13 mouse cellular contexts compared by ENCODE assay signal in the genomic region with DNA sequence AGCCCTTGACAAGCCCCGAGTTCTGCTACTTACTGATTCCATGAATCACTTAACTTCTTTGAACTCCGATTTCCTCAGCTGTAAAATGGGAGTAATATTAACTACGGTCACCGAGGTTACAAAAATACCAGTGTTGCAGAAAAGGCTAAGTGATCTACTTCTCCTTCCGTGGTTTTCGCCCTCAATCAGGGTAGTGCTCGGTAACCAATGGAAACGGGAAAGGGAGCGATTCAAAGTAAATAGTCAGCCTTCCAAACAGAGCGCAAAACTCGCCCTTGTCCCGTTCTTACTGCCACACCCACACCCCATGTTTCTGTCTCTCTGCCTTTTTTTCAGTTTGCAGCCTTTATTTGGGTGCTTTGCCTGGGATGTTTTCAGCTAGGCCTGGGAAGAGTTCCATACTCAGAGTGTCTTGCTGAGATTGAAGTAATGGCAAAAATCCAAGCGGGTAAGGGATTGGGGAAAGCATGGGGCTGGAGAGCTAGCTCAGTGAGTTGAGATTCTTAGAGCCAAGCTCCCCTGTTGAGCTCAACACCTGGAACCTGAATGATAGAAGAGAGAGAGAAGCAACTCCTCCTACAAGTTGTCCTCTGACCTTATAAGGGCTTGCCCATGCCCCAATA.
DNase-seq lines count a peak whose midpoint lies in the region; ATAC-seq and TF ChIP-seq lines count a peak whose summit lies in the region.
"Had no signal": no experiment of that assay in that cellular context is flagged by ENCODE, and none has a peak within 500 bp of the region (broad histone marks: within the 10 kb centered on the region; RNA-seq: fewer than 3 reads in every experiment).

No protein-coding gene starts in this region.

- TF ChIP-seq CTCF in spleen, adult 2 months (IDR thresholded peaks at IDR 0.05; ENCODE audit: extremely low read depth, insufficient read depth, insufficient read length, insufficient replicate concordance) = no peak
- no peak for TF ChIP-seq CTCF in lung, adult 2 months (IDR thresholded peaks at IDR 0.05; ENCODE audit: insufficient read depth, low read length)

- H3K9me3 ChIP-seq in heart, embryonic 11.5 days (replicated peaks; ENCODE audit: control insufficient read depth, low read length) = no peaks in the 10 kb centered on the region

- peak; percentile 7 to 17 for DNase-seq in heart, adult 18-20 months
- DNase-seq in spleen, adult 2 months (ENCODE audit: low read depth in 1 of 2, low spot score in 2 of 2) = no peak
- DNase-seq in spleen, postnatal 4 days (ENCODE audit: low spot score in 2 of 2) = no peak
- DNase-seq in splenic B cell, adult 2 months (ENCODE audit: low read depth, low spot score) = peak; percentile 54
- DNase-seq in ovary, adult 18-20 months (ENCODE audit: low spot score) = no peak
- DNase-seq in lung, adult 2 months = no peak
- DNase-seq: heart, adult 11 months; heart, postnatal 14 days; right cerebral cortex, postnatal 4 days; thymus, postnatal 36 days had no signal

- ATAC-seq in heart, embryonic 11.5 days (replicated peaks; ENCODE audit: insufficient number of reproducible peaks, low FRiP score, low TSS enrichment) = no peak
- ATAC-seq in hematopoietic stem cell, adult 5-6 weeks (replicated peaks in 1 of 2; ENCODE audit: insufficient read depth in 1 of 2, low FRiP score in 2 of 2, low TSS enrichment in 1 of 2, low read depth in 1 of 2, poor library complexity in 2 of 2, severe bottlenecking in 2 of 2) = peak; percentile 67 to 74

- H3K36me3 ChIP-seq in heart, embryonic 11.5 days (ENCODE audit: control insufficient read depth, insufficient read depth, low read length) = no peaks in the 10 kb centered on the region
- no peaks in the 10 kb centered on the region for H3K36me3 ChIP-seq in spleen, adult 2 months (ENCODE audit: control insufficient read depth, insufficient read depth, low read length)
- H3K36me3 ChIP-seq in splenic B cell, adult 2 months (ENCODE audit: control insufficient read depth, insufficient read depth, low read length, poor library complexity, severe bottlenecking) = no peaks in the 10 kb centered on the region

- no peak for TF ChIP-seq POLR2A in spleen, adult 2 months (IDR thresholded peaks at IDR 0.05; ENCODE audit: low read depth, low read length)
- no peak for TF ChIP-seq POLR2A in lung, adult 2 months (IDR thresholded peaks at IDR 0.05; ENCODE audit: borderline replicate concordance, extremely low read depth, low read depth, low read length)

- H3K27ac ChIP-seq in heart, embryonic 11.5 days (ENCODE audit: low read depth, low read length) = no peak overlapping the region
- peak overlapping the region; percentile 12; the same call in 1 of the 2 replicates for H3K27ac ChIP-seq in spleen, adult 2 months (ENCODE audit: insufficient read depth, low read length)
- H3K27ac ChIP-seq: midbrain, embryonic 12.5 days had no signal

- no peak overlapping the region for H3K4me2 ChIP-seq in heart, embryonic 11.5 days
- H3K4me2 ChIP-seq: midbrain, embryonic 12.5 days had no signal

- no peak overlapping the region for H3K4me3 ChIP-seq in heart, embryonic 11.5 days (ENCODE audit: low read depth, low read length)
- H3K4me3 ChIP-seq in spleen, adult 2 months (ENCODE audit: extremely low read depth, insufficient read depth, insufficient read length) = no peak overlapping the region
- no peak overlapping the region for H3K4me3 ChIP-seq in lung, adult 2 months (replicated peaks; ENCODE audit: extremely low read depth, low read depth, low read length)
- H3K4me3 ChIP-seq: midbrain, embryonic 12.5 days had no signal

- H3K9ac ChIP-seq in heart, embryonic 11.5 days (ENCODE audit: low read depth, low read length) = no peak overlapping the region
- H3K9ac ChIP-seq: midbrain, embryonic 12.5 days had no signal

- no peaks in the 10 kb centered on the region for H3K27me3 ChIP-seq in heart, embryonic 11.5 days (ENCODE audit: control insufficient read depth, insufficient read depth, low read length)
- no peaks in the 10 kb centered on the region for H3K27me3 ChIP-seq in spleen, adult 2 months (ENCODE audit: control insufficient read depth, insufficient read depth, low read length)
- H3K27me3 ChIP-seq in splenic B cell, adult 2 months (ENCODE audit: control insufficient read depth, insufficient read depth, low read length, poor library complexity, severe bottlenecking) = no peaks in the 10 kb centered on the region
- H3K27me3 ChIP-seq: midbrain, embryonic 12.5 days had no signal

- H3K4me1 ChIP-seq in heart, embryonic 11.5 days (ENCODE audit: control insufficient read depth, insufficient read depth, low read length) = no peaks in the 10 kb centered on the region
- peaks cover 7% of the 10 kb centered on the region; the same call in 1 of the 2 replicates for H3K4me1 ChIP-seq in spleen, adult 2 months (ENCODE audit: control insufficient read depth, insufficient read depth, insufficient read length)
- no peaks in the 10 kb centered on the region for H3K4me1 ChIP-seq in lung, adult 2 months (ENCODE audit: control insufficient read depth, insufficient read depth, low read length)

- 76% methylated on average over 13 of the region's 13 CpGs for WGBS in heart, embryonic 11.5 days (ENCODE audit: insufficient replicate concordance)
- 15% methylated on average over 13 of the region's 13 CpGs for WGBS in spleen, adult 2 months
- 46% methylated on average over 13 of the region's 13 CpGs for WGBS in lung, adult 2 months

Comparison
In these comparisons a context has a peak if more than half of its experiments do, and no peak if none do; other contexts are left out.
1. DNase-seq: peak in heart, adult 18-20 months (2 of 2) and splenic B cell, adult 2 months (single experiment); none in spleen, adult 2 months (0 of 2), spleen, postnatal 4 days (0 of 2), ovary, adult 18-20 months (single experiment) and lung, adult 2 months (single experiment).